15 mouse cellular contexts compared by ENCODE assay signal in genomic region chr10:69611314-69611713, GRCm38 (mm10).
DNase-seq lines count a peak whose midpoint lies in the region; ATAC-seq and TF ChIP-seq lines count a peak whose summit lies in the region.
"Had no signal": no experiment of that assay in that cellular context is flagged by ENCODE, and none has a peak within 500 bp of the region (broad histone marks: within the 10 kb centered on the region; RNA-seq: fewer than 3 reads in every experiment).

No protein-coding gene starts in this region.

- no peak overlapping the region for H3K9ac ChIP-seq in heart, postnatal 0 days (replicated peaks; ENCODE audit: low read depth, low read length)
- H3K9ac ChIP-seq in embryonic facial prominence, embryonic 14.5 days (ENCODE audit: low read depth, low read length), result no peak overlapping the region
- H3K9ac ChIP-seq: forebrain, embryonic 13.5 days; liver, embryonic 13.5 days; neural tube, embryonic 15.5 days had no signal

- no peak for ATAC-seq in heart, postnatal 0 days (ENCODE audit: insufficient read depth, low read depth)
- ATAC-seq in embryonic facial prominence, embryonic 14.5 days (ENCODE audit: low read depth), result no peak; the same call in 1 of the 2 replicates
- ATAC-seq: inflammation-experienced regulatory T-cells, adult 6 months had no signal

- intact Hi-C loops in heart, postnatal 10 days (cut with DNase I), result no loop called here

- H3K4me1 ChIP-seq in heart, postnatal 0 days (ENCODE audit: control insufficient read depth, insufficient read depth), result peaks cover 8% of the 10 kb centered on the region; the same call in 1 of the 2 replicates
- peaks cover 7% of the 10 kb centered on the region for H3K4me1 ChIP-seq in embryonic facial prominence, embryonic 14.5 days (ENCODE audit: control insufficient read depth, insufficient read depth, low read length)
- H3K4me1 ChIP-seq: liver, embryonic 13.5 days had no signal

- peak overlapping the region; percentile 76 for H3K27ac ChIP-seq in heart, postnatal 0 days (ENCODE audit: low read depth)
- H3K27ac ChIP-seq in layer of hippocampus, adult 2 months, result peak overlapping the region; percentile 4; the same call in 1 of the 2 replicates
- H3K27ac ChIP-seq in embryonic facial prominence, embryonic 14.5 days (replicated peaks; ENCODE audit: low read depth, low read length), result peak overlapping the region; percentile 63
- H3K27ac ChIP-seq: forebrain, embryonic 13.5 days; liver, embryonic 13.5 days had no signal

- TF ChIP-seq CTCF in heart, postnatal 0 days (IDR thresholded peaks at IDR 0.05; ENCODE audit: low read depth), result no peak
- no peak for TF ChIP-seq CTCF in layer of hippocampus, adult 2 months (conservative IDR thresholded peaks at IDR 0.05)
- TF ChIP-seq CTCF in C2C12 (IDR thresholded peaks at IDR 0.05; ENCODE audit: control insufficient read depth, insufficient read depth, insufficient read length), result no peak

- 63% methylated on average over 3 of the region's 3 CpGs for WGBS in heart, postnatal 0 days
- WGBS in embryonic facial prominence, embryonic 14.5 days, result 58% methylated on average over 3 of the region's 3 CpGs

- H3K79me2 ChIP-seq in C2C12 (ENCODE audit: control insufficient read depth, insufficient read depth), result no peaks in the 10 kb centered on the region

- peak; percentile 7 for DNase-seq in heart, postnatal 0 days (ENCODE audit: low spot score)
- DNase-seq in heart, postnatal 10 days, result no peak
- no peak for DNase-seq in layer of hippocampus, adult 2 months (ENCODE audit: low spot score in 2 of 2)
- DNase-seq in layer of hippocampus, adult 11-12 months (ENCODE audit: low spot score), result no peak
- DNase-seq in embryonic facial prominence, embryonic 14.5 days (ENCODE audit: low spot score), result peak; percentile 41
- DNase-seq in right cerebral cortex, adult 2 months (ENCODE audit: low spot score in 2 of 2), result no peak
- no peak for DNase-seq in adrenal gland, postnatal 14 days
- DNase-seq: cerebellum, adult 9-10 months; liver, embryonic 13.5 days; right cerebral cortex, postnatal 4 days; thymus, postnatal 4 days had no signal

- no peak for TF ChIP-seq EP300 in heart, postnatal 0 days (IDR thresholded peaks at IDR 0.05; ENCODE audit: low read depth)

- H3K9me3 ChIP-seq in heart, postnatal 0 days (replicated peaks; ENCODE audit: control insufficient read depth, low read length), result no peaks in the 10 kb centered on the region
- H3K9me3 ChIP-seq in embryonic facial prominence, embryonic 14.5 days (ENCODE audit: control insufficient read depth, low read length), result no peaks in the 10 kb centered on the region
- H3K9me3 ChIP-seq: forebrain, embryonic 13.5 days; liver, embryonic 13.5 days; neural tube, embryonic 15.5 days had no signal

- no peak overlapping the region for H3ac ChIP-seq in C2C12 (ENCODE audit: control insufficient read depth, insufficient read length, low read depth)

- H3K79me3 ChIP-seq in C2C12 (ENCODE audit: low read depth), result no peaks in the 10 kb centered on the region

- no peaks in the 10 kb centered on the region for H3K27me3 ChIP-seq in heart, postnatal 0 days (ENCODE audit: control insufficient read depth, insufficient read depth, low read length)
- H3K27me3 ChIP-seq in C2C12 (ENCODE audit: control insufficient read depth, insufficient read depth, insufficient read length), result no peaks in the 10 kb centered on the region
- H3K27me3 ChIP-seq in embryonic facial prominence, embryonic 14.5 days (replicated peaks; ENCODE audit: control insufficient read depth, insufficient read depth, low read length), result no peaks in the 10 kb centered on the region
- H3K27me3 ChIP-seq: forebrain, embryonic 13.5 days; liver, embryonic 13.5 days; neural tube, embryonic 15.5 days had no signal

- no peak overlapping the region for H3K4me3 ChIP-seq in heart, postnatal 0 days (ENCODE audit: low read depth, low read length)
- no peak overlapping the region for H3K4me3 ChIP-seq in layer of hippocampus, adult 2 months
- no peak overlapping the region for H3K4me3 ChIP-seq in C2C12 (ENCODE audit: insufficient read depth, poor library complexity, severe bottlenecking)
- no peak overlapping the region for H3K4me3 ChIP-seq in embryonic facial prominence, embryonic 14.5 days (ENCODE audit: low read depth, low read length)
- H3K4me3 ChIP-seq: forebrain, embryonic 13.5 days; liver, embryonic 13.5 days; neural tube, embryonic 15.5 days had no signal

- H3K36me3 ChIP-seq in heart, postnatal 0 days (replicated peaks; ENCODE audit: control insufficient read depth, insufficient read depth, low read length), result no peaks in the 10 kb centered on the region
- H3K36me3 ChIP-seq in C2C12 (ENCODE audit: control insufficient read depth, insufficient read depth), result no peaks in the 10 kb centered on the region
- H3K36me3 ChIP-seq in embryonic facial prominence, embryonic 14.5 days (ENCODE audit: control insufficient read depth, insufficient read depth, low read length), result no peaks in the 10 kb centered on the region
- H3K36me3 ChIP-seq: liver, embryonic 13.5 days had no signal

- peak overlapping the region; percentile 32; the same call in 1 of the 2 replicates for H3K4me2 ChIP-seq in heart, postnatal 0 days (ENCODE audit: low read depth, low read length)
- no peak overlapping the region for H3K4me2 ChIP-seq in embryonic facial prominence, embryonic 14.5 days (ENCODE audit: low read depth, low read length)
- H3K4me2 ChIP-seq: forebrain, embryonic 13.5 days; liver, embryonic 13.5 days; neural tube, embryonic 15.5 days had no signal

TF ChIP-seq in C2C12, 6 proteins besides CTCF, POLR2A, EP300 and RAD21:
- TF ChIP-seq USF1 (IDR thresholded peaks at IDR 0.05; ENCODE audit: low read depth) (no peak), MYOD1 (IDR thresholded peaks at IDR 0.05; ENCODE audit: control insufficient read depth, insufficient read length, low read depth) (peak; percentile 60)
TF ChIP-seq in C2C12: peak in this region for 1.

Comparison
In these comparisons a context has a peak if more than half of its experiments do, and no peak if none do; other contexts are left out.
1. DNase-seq: peak in heart, postnatal 0 days (single experiment) and embryonic facial prominence, embryonic 14.5 days (single experiment); none in heart, postnatal 10 days (0 of 2), layer of hippocampus, adult 2 months (0 of 2), layer of hippocampus, adult 11-12 months (single experiment), right cerebral cortex, adult 2 months (0 of 2) and adrenal gland, postnatal 14 days (single experiment).
2. H3K27ac ChIP-seq: peak in every context shown above with its lines; median percentile 76 in heart, postnatal 0 days; 63 in embryonic facial prominence, embryonic 14.5 days; 4 in layer of hippocampus, adult 2 months.